Mouse (Mus musculus) right cerebral cortex, postnatal 4 days (tissue): ENCODE measurements around the gene Cyren.

Experiments
- DNase-seq: peaks from one replicate; pipeline ENCODE4 v3.0.0-alpha.2; 2022

Gene Cyren

GRCm38 (mm10) chr6:34896168-34896780 lies 18.4 kb upstream of the Cyren start:
- DNase-seq: no peak

- DNase-seq: no peak
Measured at GRCm38 (mm10) chr6:34895569-34895968, 17.7 kb upstream of the Cyren start.

GRCm38 (mm10) chr6:34889185-34889584 lies 11.3 kb upstream of the Cyren start:
- no peak for DNase-seq

- DNase-seq: no peak
Measured at GRCm38 (mm10) chr6:34887131-34887850, 9.4 kb upstream of the Cyren start.

- no peak for DNase-seq
Measured at GRCm38 (mm10) chr6:34884724-34885123, 6.9 kb upstream of the Cyren start.

GRCm38 (mm10) chr6:34879911-34880475 lies 2.1 kb upstream of the Cyren start:
- peak; percentile 32 for DNase-seq

- DNase-seq: no peak
Measured at GRCm38 (mm10) chr6:34879101-34879740, 1.4 kb upstream of the Cyren start.

GRCm38 (mm10) chr6:34876835-34877156 lies 1.1 kb downstream of the Cyren start:
- no peak for DNase-seq

- DNase-seq: no peak
Measured at GRCm38 (mm10) chr6:34875966-34876834, 1.7 kb downstream of the Cyren start.

GRCm38 (mm10) chr6:34875268-34875761 lies 2.5 kb downstream of the Cyren start:
- DNase-seq: no peak

GRCm38 (mm10) chr6:34874101-34874921 lies 3.5 kb downstream of the Cyren start:
- no peak for DNase-seq

GRCm38 (mm10) chr6:34872871-34873270 lies 5.0 kb downstream of the Cyren start:
- no peak for DNase-seq

GRCm38 (mm10) chr6:34871929-34872328 lies 5.9 kb downstream of the Cyren start:
- DNase-seq: no peak

GRCm38 (mm10) chr6:34870724-34871123 lies 7.1 kb downstream of the Cyren start:
- no peak for DNase-seq

GRCm38 (mm10) chr6:34870136-34870535 lies 7.7 kb downstream of the Cyren start:
- DNase-seq: no peak

GRCm38 (mm10) chr6:34869225-34869915 lies 8.5 kb downstream of the Cyren start:
- no peak for DNase-seq

GRCm38 (mm10) chr6:34868507-34869217 lies 9.2 kb downstream of the Cyren start:
- no peak for DNase-seq

GRCm38 (mm10) chr6:34867995-34868350 lies 9.9 kb downstream of the Cyren start:
- DNase-seq: no peak

GRCm38 (mm10) chr6:34867301-34867994 lies 10.4 kb downstream of the Cyren start:
- DNase-seq: no peak

GRCm38 (mm10) chr6:34866786-34867185 lies 11.1 kb downstream of the Cyren start:
- no peak for DNase-seq
